Mouse (Mus musculus) thymus, adult 2 months (tissue): ENCODE data around the gene Slc50a1. TPM values are rescaled to one million over a fixed set of nuclear protein-coding genes. Genes with fewer than 3 reads are reported as not detected.

Experiments
- DNase-seq: peaks from one replicate; pipeline ENCODE4 v3.0.0; 2021
- H3K27ac ChIP-seq: fragments of 200-500 bp; 2 replicates; pipeline ENCODE4 v1.5.1; 2012; ENCODE audit warnings: low read length, control low read depth; ENCODE audit not compliant: control insufficient read depth, insufficient read depth
- H3K27me3 ChIP-seq: fragments of 200-500 bp; 2 replicates; pipeline ENCODE4 v1.6.1; 2012; ENCODE audit warnings: mild to moderate bottlenecking, low read length, moderate library complexity, mixed read lengths; ENCODE audit not compliant: control insufficient read depth, insufficient read depth
- H3K36me3 ChIP-seq: fragments of 200-500 bp; 2 replicates; pipeline ENCODE4 v1.6.1; 2012; ENCODE audit warnings: mild to moderate bottlenecking, low read length, moderate library complexity; ENCODE audit not compliant: control insufficient read depth, insufficient read depth
- H3K4me1 ChIP-seq: fragments of 200-500 bp; replicated peaks from 2 replicates; pipeline ENCODE4 v1.6.1; 2012; ENCODE audit warnings: low read length; ENCODE audit not compliant: control insufficient read depth, insufficient read depth
- H3K4me3 ChIP-seq: fragments of 200-500 bp; 2 replicates; pipeline ENCODE4 v1.5.1; 2012; ENCODE audit warnings: mild to moderate bottlenecking, low read length, control low read depth, moderate library complexity; ENCODE audit not compliant: control insufficient read depth, insufficient read depth
- CTCF ChIP-seq: fragments of 200-500 bp; IDR thresholded peaks from 2 replicates; pipeline ENCODE4 v1.5.1; 2012; ENCODE audit warnings: mild to moderate bottlenecking, control low read depth, low read length, moderate library complexity, borderline replicate concordance; ENCODE audit not compliant: control insufficient read depth, poor library complexity, insufficient read depth; ENCODE audit errors: extremely low read depth
- POLR2A ChIP-seq: fragments of 200-500 bp; IDR thresholded peaks from 2 replicates; pipeline ENCODE4 v1.6.1; 2012; ENCODE audit warnings: mild to moderate bottlenecking, low read length, control low read depth, moderate library complexity; ENCODE audit not compliant: control insufficient read depth, poor library complexity, insufficient read depth; ENCODE audit errors: extremely low read depth
- WGBS: fragments of 180-500 bp; shearing (Covaris S2); methylation state at CpG from one replicate; pipeline ENCODE4 v1.1.7; 2018; 5-methylcytosine and 5-hydroxymethylcytosine counted together
- polyA plus RNA-seq: library from polyadenylated mRNA; depleted of rRNA; stranded (reverse); fragments of >200 nt; gene quantifications from 2 replicates; pipeline ENCODE4 v1.2.3, GENCODE M21; 2012

Slc50a1 gene
- polyA plus RNA-seq, 1 experiment: 251 TPM

- H3K36me3 ChIP-seq: no peaks in the 10 kb centered on the region
- WGBS: 95% methylated on average over 8 of the region's 8 CpGs
- H3K4me1 ChIP-seq: peaks cover 25% of the 10 kb centered on the region
- no peak for DNase-seq
- H3K4me3 ChIP-seq: no peak overlapping the region
- H3K27me3 ChIP-seq: no peaks in the 10 kb centered on the region
- no peak overlapping the region for H3K27ac ChIP-seq
- TF ChIP-seq CTCF: no peak
- TF ChIP-seq POLR2A: no peak
Measured at GRCm38 (mm10) chr3:89268916-89269315, 1.5 kb downstream of the Slc50a1 start.

- peak; percentile 80 for DNase-seq
- Histone ChIP-seq H3K4me3 (peak overlapping the region; percentile 81), H3K27ac (no peak overlapping the region), H3K4me1 (peaks cover 25% of the 10 kb centered on the region), H3K36me3 (no peaks in the 10 kb centered on the region), H3K27me3 (no peaks in the 10 kb centered on the region)
- 0 out of 2 replicates have a peak, but pooled peaks have one; percentile 15 for TF ChIP-seq CTCF
- TF ChIP-seq POLR2A: peak; percentile 78
- under 1% methylated on average over 20 of the region's 20 CpGs for WGBS
Measured at GRCm38 (mm10) chr3:89266439-89266893, 3.9 kb downstream of the Slc50a1 start.

- H3K27ac ChIP-seq: no peak overlapping the region; the same call in 1 of the 2 replicates
- no peak overlapping the region for H3K4me3 ChIP-seq
- DNase-seq: no peak
Measured at GRCm38 (mm10) chr3:89262417-89262816, 8.0 kb downstream of the Slc50a1 start.

GRCm38 (mm10) chr3:89260211-89260610 is 10.2 kb downstream of the Slc50a1 start:
- H3K27ac ChIP-seq: no peak overlapping the region
- no peaks in the 10 kb centered on the region for H3K36me3 ChIP-seq
- H3K27me3 ChIP-seq: no peaks in the 10 kb centered on the region
- no peak for DNase-seq
- TF ChIP-seq POLR2A: no peak
- no peak for TF ChIP-seq CTCF
- no peak overlapping the region for H3K4me3 ChIP-seq
- no peaks in the 10 kb centered on the region for H3K4me1 ChIP-seq
- WGBS: 93% methylated on average over 3 of the region's 3 CpGs

More at GRCm38 (mm10) chr3:89262417-89262816, 8.0 kb downstream of the Slc50a1 start:
- Histone ChIP-seq H3K27me3 (no peaks in the 10 kb centered on the region), H3K4me1 (peaks cover 4% of the 10 kb centered on the region), H3K36me3 (no peaks in the 10 kb centered on the region)
- WGBS: 74% methylated on average over 10 of the region's 10 CpGs
- TF ChIP-seq POLR2A: no peak
- TF ChIP-seq CTCF: no peak

- TF ChIP-seq CTCF (no peak), POLR2A (no peak)
- Histone ChIP-seq H3K36me3 (no peaks in the 10 kb centered on the region), H3K27me3 (no peaks in the 10 kb centered on the region), H3K4me1 (no peaks in the 10 kb centered on the region), H3K27ac (no peak within 1 kb of the TSS), H3K4me3 (no peak within 1 kb of the TSS)
- DNase-seq: no peak
- 79% methylated on average over 7 of the region's 7 CpGs for WGBS
Measured at GRCm38 (mm10) chr3:89259076-89259475, 11.3 kb downstream of the Slc50a1 start, which contains the start of gene Dpm3. Dpm3 (plus strand) TSS chr3:89259358.

- DNase-seq: no peak
- WGBS: 83% methylated on average over 5 of the region's 5 CpGs
Measured at GRCm38 (mm10) chr3:89256177-89256576, 14.2 kb downstream of the Slc50a1 start.

GRCm38 (mm10) chr3:89254994-89255393 is 15.4 kb downstream of the Slc50a1 start:
- Histone ChIP-seq H3K36me3 (no peaks in the 10 kb centered on the region), H3K27me3 (no peaks in the 10 kb centered on the region), H3K27ac (no peak overlapping the region), H3K4me1 (peaks cover 18% of the 10 kb centered on the region), H3K4me3 (no peak overlapping the region)
- DNase-seq: no peak
- 95% methylated on average over 5 of the region's 5 CpGs for WGBS
- TF ChIP-seq POLR2A (no peak), CTCF (no peak)

More at GRCm38 (mm10) chr3:89256177-89256576, 14.2 kb downstream of the Slc50a1 start:
- TF ChIP-seq CTCF (no peak), POLR2A (no peak)
- H3K4me1 ChIP-seq: peaks cover 10% of the 10 kb centered on the region
- H3K4me3 ChIP-seq: no peak overlapping the region
- no peak overlapping the region for H3K27ac ChIP-seq
- H3K27me3 ChIP-seq: no peaks in the 10 kb centered on the region
- no peaks in the 10 kb centered on the region for H3K36me3 ChIP-seq
